Mouse (Mus musculus): Measurements from ENCODE around the gene Selenos. TPM values are rescaled to one million over a fixed set of nuclear protein-coding genes. Genes with fewer than 3 reads are reported as not detected.

The Selenos gene
- total and polyA plus RNA-seq, 3 experiments: 30.0 to 51.9 (median 51.6) TPM

DNA sequence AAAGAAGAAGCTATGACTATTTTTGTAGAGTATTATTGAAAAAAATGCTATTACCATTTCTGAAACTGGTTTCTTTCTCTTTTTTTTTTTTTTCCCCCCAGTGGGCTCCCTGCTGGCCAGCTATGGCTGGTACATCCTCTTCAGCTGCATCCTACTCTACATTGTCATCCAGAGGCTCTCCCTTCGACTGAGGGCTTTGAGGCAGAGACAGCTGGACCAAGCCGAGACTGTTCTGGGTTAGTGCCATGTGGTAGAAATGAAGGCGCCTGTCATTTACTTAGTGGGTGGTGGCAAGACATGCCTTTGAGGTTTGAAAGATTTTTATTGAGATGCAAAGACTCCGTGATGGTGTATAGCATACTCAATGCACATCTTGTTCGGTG lies 773 bp downstream of the Selenos start:
- H3K4me1 ChIP-seq (ENCODE audit: insufficient read depth, low read depth, low read length): peaks cover 33% of the 10 kb centered on the region
- H3K27me3 ChIP-seq (ENCODE audit: insufficient read depth, low read length): no peaks in the 10 kb centered on the region
- peaks cover 72% of the 10 kb centered on the region for H3K36me3 ChIP-seq (replicated peaks)
- H3K4me3 ChIP-seq (ENCODE audit: low read depth, low read length): peak overlapping the region; percentile 82
- ATAC-seq (ENCODE audit: extremely low read depth, insufficient number of reproducible peaks, low FRiP score, poor library complexity, severe bottlenecking) (no peak), DNase-seq (ENCODE audit: low spot score) (peak; percentile 38)
- no peaks in the 10 kb centered on the region for H3K9me3 ChIP-seq (replicated peaks)
- TF ChIP-seq GATA2 (IDR thresholded peaks at IDR 0.05; ENCODE audit: borderline replicate concordance, low read depth, low read length) (no peak), GATA1 (IDR thresholded peaks at IDR 0.05; ENCODE audit: borderline replicate concordance, low read length) (no peak), CTCF (IDR thresholded peaks at IDR 0.05; ENCODE audit: low read depth, low read length) (no peak), TAL1 (conservative IDR thresholded peaks at IDR 0.05; ENCODE audit: low read depth, low read length) (no peak), POLR2AphosphoS5 (IDR thresholded peaks at IDR 0.05; ENCODE audit: insufficient replicate concordance, low read depth, low read length) (no peak)

- Histone ChIP-seq H3K4me1 (ENCODE audit: insufficient read depth, low read depth, low read length) (peaks cover 27% of the 10 kb centered on the region), H3K4me3 (ENCODE audit: low read depth, low read length) (no peak overlapping the region), H3K27me3 (ENCODE audit: insufficient read depth, low read length) (no peaks in the 10 kb centered on the region), H3K9me3 (replicated peaks) (no peaks in the 10 kb centered on the region), H3K36me3 (replicated peaks) (peaks cover 76% of the 10 kb centered on the region)
- TF ChIP-seq GATA2 (IDR thresholded peaks at IDR 0.05; ENCODE audit: borderline replicate concordance, low read depth, low read length) (no peak), POLR2AphosphoS5 (IDR thresholded peaks at IDR 0.05; ENCODE audit: insufficient replicate concordance, low read depth, low read length) (no peak), GATA1 (IDR thresholded peaks at IDR 0.05; ENCODE audit: borderline replicate concordance, low read length) (no peak), TAL1 (conservative IDR thresholded peaks at IDR 0.05; ENCODE audit: low read depth, low read length) (no peak), CTCF (IDR thresholded peaks at IDR 0.05; ENCODE audit: low read depth, low read length) (no peak)
- no peak for DNase-seq (ENCODE audit: low spot score)
- no peak for ATAC-seq (ENCODE audit: extremely low read depth, insufficient number of reproducible peaks, low FRiP score, poor library complexity, severe bottlenecking)
Measured at GRCm38 (mm10) chr7:66083757-66084156, 4.3 kb downstream of the Selenos start.

DNA sequence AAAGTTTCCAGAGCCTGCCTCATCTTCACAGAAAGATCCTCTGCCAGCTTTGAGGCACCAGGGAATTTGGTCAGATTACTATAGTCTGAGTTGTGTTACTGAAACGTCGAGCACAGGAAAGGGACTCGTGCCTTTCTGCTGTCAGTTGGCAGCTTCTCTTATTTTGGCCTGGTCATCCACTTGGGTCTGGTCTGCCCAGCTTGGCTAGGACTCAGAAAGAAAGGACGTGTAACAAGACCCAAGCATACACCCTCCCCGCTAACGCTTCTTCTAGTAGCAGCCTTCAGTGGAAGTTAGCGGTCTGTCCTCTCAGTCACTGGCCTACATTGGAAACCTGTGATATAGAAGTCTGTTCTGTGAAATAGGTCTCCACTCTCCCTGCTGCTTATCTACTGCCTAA lies 5.1 kb downstream of the Selenos start:
- ATAC-seq (ENCODE audit: extremely low read depth, insufficient number of reproducible peaks, low FRiP score, poor library complexity, severe bottlenecking) (no peak), DNase-seq (ENCODE audit: low spot score) (no peak)
- H3K36me3 ChIP-seq (replicated peaks): peaks cover 83% of the 10 kb centered on the region
- H3K27me3 ChIP-seq (ENCODE audit: insufficient read depth, low read length): no peaks in the 10 kb centered on the region
- TF ChIP-seq POLR2AphosphoS5 (IDR thresholded peaks at IDR 0.05; ENCODE audit: insufficient replicate concordance, low read depth, low read length) (no peak), GATA1 (IDR thresholded peaks at IDR 0.05; ENCODE audit: borderline replicate concordance, low read length) (no peak), TAL1 (conservative IDR thresholded peaks at IDR 0.05; ENCODE audit: low read depth, low read length) (no peak), CTCF (IDR thresholded peaks at IDR 0.05; ENCODE audit: low read depth, low read length) (no peak), GATA2 (IDR thresholded peaks at IDR 0.05; ENCODE audit: borderline replicate concordance, low read depth, low read length) (no peak)
- no peak overlapping the region for H3K4me3 ChIP-seq (ENCODE audit: low read depth, low read length)
- peaks cover 21% of the 10 kb centered on the region for H3K4me1 ChIP-seq (ENCODE audit: insufficient read depth, low read depth, low read length)
- no peaks in the 10 kb centered on the region for H3K9me3 ChIP-seq (replicated peaks)

- no peak for ATAC-seq (ENCODE audit: extremely low read depth, insufficient number of reproducible peaks, low FRiP score, poor library complexity, severe bottlenecking)
- TF ChIP-seq CTCF (IDR thresholded peaks at IDR 0.05; ENCODE audit: low read depth, low read length): no peak
Measured at GRCm38 (mm10) chr7:66087652-66088051, 8.2 kb downstream of the Selenos start.

DNA sequence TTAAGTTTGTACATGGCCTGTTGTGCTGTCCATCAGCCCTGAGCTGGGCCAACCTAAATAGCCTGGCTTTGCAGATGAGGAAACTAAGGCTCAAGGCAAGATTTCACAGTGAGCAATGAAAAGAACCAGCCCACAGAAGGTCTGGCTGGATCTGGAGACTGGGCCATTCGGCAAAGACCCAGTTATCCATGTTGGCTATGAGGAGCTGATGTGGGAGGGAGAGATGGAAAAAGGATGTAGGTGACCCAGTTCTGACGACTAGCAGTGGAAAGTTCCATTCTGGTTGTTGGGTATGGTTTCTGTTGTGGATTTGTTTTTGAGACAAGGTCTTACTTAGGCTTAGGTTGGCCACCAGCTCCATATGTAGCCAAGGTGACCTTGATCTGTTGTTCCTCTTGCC lies 8.6 kb downstream of the Selenos start:
- TF ChIP-seq CTCF (IDR thresholded peaks at IDR 0.05; ENCODE audit: low read depth, low read length) (no peak), POLR2AphosphoS5 (IDR thresholded peaks at IDR 0.05; ENCODE audit: insufficient replicate concordance, low read depth, low read length) (no peak), TAL1 (conservative IDR thresholded peaks at IDR 0.05; ENCODE audit: low read depth, low read length) (no peak), GATA2 (IDR thresholded peaks at IDR 0.05; ENCODE audit: borderline replicate concordance, low read depth, low read length) (no peak), GATA1 (IDR thresholded peaks at IDR 0.05; ENCODE audit: borderline replicate concordance, low read length) (no peak)
- peaks cover 95% of the 10 kb centered on the region for H3K36me3 ChIP-seq (replicated peaks)
- no peaks in the 10 kb centered on the region for H3K9me3 ChIP-seq (replicated peaks)
- DNase-seq (ENCODE audit: low spot score) (no peak), ATAC-seq (ENCODE audit: extremely low read depth, insufficient number of reproducible peaks, low FRiP score, poor library complexity, severe bottlenecking) (no peak)
- no peak overlapping the region for H3K4me3 ChIP-seq (ENCODE audit: low read depth, low read length)
- no peaks in the 10 kb centered on the region for H3K27me3 ChIP-seq (ENCODE audit: insufficient read depth, low read length)
- 0 out of 2 replicates have a peak, but pooled peaks cover 3% of the 10 kb centered on the region for H3K4me1 ChIP-seq (ENCODE audit: insufficient read depth, low read depth, low read length)

More at GRCm38 (mm10) chr7:66087652-66088051, 8.2 kb downstream of the Selenos start:
- Histone ChIP-seq H3K4me1 (ENCODE audit: insufficient read depth, low read depth, low read length) (0 out of 2 replicates have a peak, but pooled peaks cover 3% of the 10 kb centered on the region), H3K27me3 (ENCODE audit: insufficient read depth, low read length) (no peaks in the 10 kb centered on the region), H3K36me3 (replicated peaks) (peaks cover 95% of the 10 kb centered on the region), H3K4me3 (ENCODE audit: low read depth, low read length) (no peak overlapping the region), H3K9me3 (replicated peaks) (no peaks in the 10 kb centered on the region)
- no peak for DNase-seq (ENCODE audit: low spot score)

DNA sequence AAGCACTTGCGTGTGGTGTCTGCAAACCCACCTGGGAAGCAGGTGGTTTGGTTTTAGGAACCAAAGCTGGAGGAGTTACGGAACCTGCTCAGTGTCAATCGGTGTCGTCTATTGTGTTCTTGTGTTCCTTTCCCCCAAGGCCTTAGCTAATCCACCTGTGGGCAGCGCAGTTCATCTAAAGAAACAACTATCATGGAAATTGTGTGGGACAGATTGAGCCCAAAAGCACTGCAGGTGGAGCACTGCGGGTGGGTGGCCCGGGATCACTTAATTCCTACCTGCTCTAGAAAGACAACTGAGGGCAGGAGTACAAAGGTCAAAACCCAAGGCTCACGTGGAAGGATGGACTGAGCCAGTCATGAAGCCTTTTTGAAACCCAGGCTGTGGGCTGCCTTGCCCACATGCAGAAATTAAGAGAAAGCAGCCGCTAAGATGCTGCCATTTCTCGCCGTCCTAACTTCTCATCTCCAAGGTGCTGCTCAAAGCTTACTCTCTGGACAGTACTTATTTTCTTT lies 11.3 kb downstream of the Selenos start:
- no peaks in the 10 kb centered on the region for H3K9me3 ChIP-seq (replicated peaks)
- no peaks in the 10 kb centered on the region for H3K4me1 ChIP-seq (ENCODE audit: insufficient read depth, low read depth, low read length)
- H3K36me3 ChIP-seq (replicated peaks): peaks cover 68% of the 10 kb centered on the region
- H3K4me3 ChIP-seq (ENCODE audit: low read depth, low read length): no peak overlapping the region
- TF ChIP-seq GATA2 (IDR thresholded peaks at IDR 0.05; ENCODE audit: borderline replicate concordance, low read depth, low read length) (no peak), GATA1 (IDR thresholded peaks at IDR 0.05; ENCODE audit: borderline replicate concordance, low read length) (no peak), POLR2AphosphoS5 (IDR thresholded peaks at IDR 0.05; ENCODE audit: insufficient replicate concordance, low read depth, low read length) (no peak), CTCF (IDR thresholded peaks at IDR 0.05; ENCODE audit: low read depth, low read length) (no peak), TAL1 (conservative IDR thresholded peaks at IDR 0.05; ENCODE audit: low read depth, low read length) (no peak)
- no peak for DNase-seq (ENCODE audit: low spot score)
- peaks cover 10% of the 10 kb centered on the region for H3K27me3 ChIP-seq (ENCODE audit: insufficient read depth, low read length)
- ATAC-seq (ENCODE audit: extremely low read depth, insufficient number of reproducible peaks, low FRiP score, poor library complexity, severe bottlenecking): no peak

Measured in G1E (cell line).